Mouse (Mus musculus): ENCODE results near the gene Cpm.

- TF ChIP-seq EP300 (IDR thresholded peaks at IDR 0.05; ENCODE audit: low read length): no peak
- no peak for TF ChIP-seq HCFC1 (IDR thresholded peaks at IDR 0.05; ENCODE audit: low read depth, low read length)
- TF ChIP-seq POLR2A (IDR thresholded peaks at IDR 0.05; ENCODE audit: low read depth, low read length): no peak
- no peak for TF ChIP-seq ZMIZ1 (IDR thresholded peaks at IDR 0.05; ENCODE audit: low read depth, low read length)
- no peak for TF ChIP-seq USF1 (IDR thresholded peaks at IDR 0.05; ENCODE audit: low read depth, low read length)
- TF ChIP-seq CTCF (conservative IDR thresholded peaks at IDR 0.05 in 1 of 2, IDR thresholded peaks at IDR 0.05 in 1 of 2; ENCODE audit: low read depth in 2 of 2, low read length in 2 of 2): no peak
- no peak for TF ChIP-seq BHLHE40 (IDR thresholded peaks at IDR 0.05; ENCODE audit: low read depth, low read length)
These were observed 25.4 kb downstream of the Cpm start for GRCm38 (mm10) chr10:117654576-117655123.
